Mouse (Mus musculus) 416B (cell line): Measurements from ENCODE around the gene Cfap157.
A peak's percentile ranks its signal among the peaks of the same experiment; 100 is the strongest.

Experiments
- DNase-seq: peaks from one replicate; pipeline ENCODE4 v3.0.0; 2011; ENCODE audit warnings: low read depth

The Cfap157 gene

GRCm38 (mm10) chr2:32749082-32749481 lies 35.1 kb downstream of the Cfap157 start:
- no peak for DNase-seq

DNA sequence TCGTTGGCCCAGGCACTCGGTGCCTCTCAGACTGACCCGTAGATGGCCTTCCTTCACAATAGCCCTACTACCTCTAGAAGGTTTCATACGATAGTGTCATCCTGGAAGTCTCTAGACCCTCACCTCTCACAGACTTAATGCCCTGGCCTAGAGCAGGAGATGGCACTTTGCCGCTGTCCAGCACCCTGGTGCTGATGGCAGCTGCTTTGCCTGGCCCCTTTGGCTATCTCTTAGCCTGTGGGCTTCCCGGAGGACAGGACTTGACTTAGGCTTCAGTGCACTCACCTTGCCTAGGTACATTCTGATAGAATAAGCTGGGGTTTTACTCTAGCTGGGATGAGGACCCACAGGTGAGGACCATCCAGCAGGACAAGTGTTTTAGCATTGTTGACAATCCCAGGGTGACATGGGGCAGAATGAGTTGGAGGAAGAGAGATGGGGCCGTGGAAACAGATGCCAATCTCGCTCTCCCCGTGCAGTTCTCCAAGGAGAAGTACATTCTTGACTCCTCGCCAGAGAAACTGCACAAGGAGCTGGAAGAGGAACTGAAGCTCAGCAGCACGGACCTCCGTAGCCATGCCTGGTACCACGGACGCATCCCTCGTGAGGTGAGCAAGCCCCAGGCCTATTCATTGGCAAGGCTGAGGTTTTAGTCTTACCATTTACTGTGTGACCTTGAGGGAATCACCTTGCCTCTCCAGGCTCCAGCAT lies 39.8 kb downstream of the Cfap157 start:
- DNase-seq = no peak

GRCm38 (mm10) chr2:32742173-32742531 lies 42.1 kb downstream of the Cfap157 start:
- DNase-seq = no peak

DNA sequence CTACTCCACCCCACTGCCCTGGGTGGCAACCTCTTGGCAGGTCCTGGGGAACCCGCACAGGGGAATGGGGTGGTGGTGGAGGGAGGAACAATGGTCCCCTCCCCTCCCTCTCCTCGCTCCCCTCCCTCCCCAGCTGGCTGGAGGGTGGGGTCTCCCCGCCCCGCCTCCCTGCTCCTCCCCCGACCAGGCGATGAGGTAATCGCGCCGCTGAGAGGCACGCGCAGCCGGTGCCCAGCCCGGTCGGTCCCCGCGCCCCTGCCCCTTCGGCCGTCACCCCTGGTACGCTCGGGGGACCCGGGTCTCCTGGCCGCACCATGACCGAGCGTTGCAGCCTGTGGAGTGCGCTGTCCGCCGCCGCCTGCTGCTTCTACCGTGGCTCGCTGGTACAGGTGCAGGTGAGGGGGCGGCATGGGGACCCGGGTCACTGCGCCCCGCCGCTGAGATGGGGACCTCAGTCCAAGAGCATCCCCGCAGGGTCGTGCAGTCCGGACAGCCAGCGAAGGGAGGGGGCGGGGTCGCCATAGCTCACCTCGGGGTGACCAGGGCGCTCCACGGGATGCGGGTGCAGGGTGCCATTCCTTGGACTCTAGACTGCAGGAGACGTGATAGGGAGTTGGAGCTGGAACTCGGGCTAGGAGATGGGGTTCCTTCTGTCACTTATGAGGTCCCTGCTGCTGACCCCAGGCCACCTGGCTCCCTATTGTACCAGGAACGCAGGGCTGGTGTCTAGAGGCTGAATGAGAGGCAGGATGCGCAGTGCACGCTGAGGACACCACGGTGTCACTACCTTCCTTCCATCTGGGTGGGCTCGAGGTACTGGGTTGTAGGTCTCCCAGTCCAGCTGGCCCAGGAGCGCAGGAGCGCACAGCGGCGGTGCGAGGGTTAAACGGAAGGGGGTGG lies 42.7 kb downstream of the Cfap157 start:
- DNase-seq = no peak

DNA sequence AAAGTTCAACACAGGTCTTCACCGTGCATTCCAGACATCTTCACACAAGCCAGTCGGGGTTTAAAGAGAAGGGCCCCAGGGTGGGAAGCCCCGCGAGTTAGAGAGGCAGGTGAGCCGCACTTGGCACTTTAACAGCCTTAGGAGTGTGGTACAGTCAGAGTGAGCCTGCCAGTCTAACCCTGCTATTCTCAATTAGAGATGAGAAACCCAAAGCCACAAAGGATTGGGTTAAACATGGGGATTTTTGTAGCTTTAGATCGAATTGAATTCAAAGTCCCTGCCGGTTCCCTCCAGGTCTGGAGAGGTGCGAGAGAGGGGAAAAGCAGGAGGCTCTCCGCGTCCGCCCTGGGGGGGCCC lies 43.3 kb downstream of the Cfap157 start, which contains the start of gene 6330409D20Rik:
TSS of gene 6330409D20Rik (minus strand) at position 101 of the 357 bp plus-strand sequence.
- DNase-seq = no peak

- DNase-seq = no peak
Observed at GRCm38 (mm10) chr2:32739311-32739710, 44.9 kb downstream of the Cfap157 start.

- DNase-seq = peak; percentile 24
Observed at GRCm38 (mm10) chr2:32737008-32737407, 47.2 kb downstream of the Cfap157 start.

DNA sequence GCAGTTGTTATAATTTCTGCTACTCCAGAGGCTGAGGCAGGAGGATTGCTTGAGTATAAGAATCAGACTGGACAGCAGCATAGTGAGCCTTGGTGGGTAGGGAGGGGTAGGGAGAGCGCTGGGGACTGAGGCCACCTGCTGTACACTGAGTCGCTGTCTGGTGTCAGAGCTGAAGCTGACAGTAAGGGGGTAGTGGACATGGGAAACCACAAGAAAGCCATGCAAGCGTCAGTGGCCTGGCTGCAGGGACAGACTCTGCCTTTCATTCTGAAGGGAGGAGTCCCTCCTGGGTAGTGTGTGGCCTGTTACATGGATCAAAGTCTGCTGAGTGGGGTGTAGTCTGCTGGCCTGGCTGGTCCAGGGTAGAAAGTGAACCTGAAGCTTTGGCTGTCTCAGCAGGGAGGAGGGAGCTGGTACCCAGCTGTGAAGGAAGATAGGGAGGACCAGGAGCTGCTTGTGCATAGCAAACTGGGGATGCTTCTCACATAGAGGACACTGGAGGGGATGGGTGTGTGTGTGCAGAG lies 47.9 kb downstream of the Cfap157 start:
- peak; percentile 66 for DNase-seq

- DNase-seq = no peak
Observed at GRCm38 (mm10) chr2:32734933-32735332, 49.3 kb downstream of the Cfap157 start.

GRCm38 (mm10) chr2:32734480-32734879 lies 49.7 kb downstream of the Cfap157 start:
- no peak for DNase-seq

GRCm38 (mm10) chr2:32732695-32733094 lies 51.5 kb downstream of the Cfap157 start:
- DNase-seq = no peak

DNA sequence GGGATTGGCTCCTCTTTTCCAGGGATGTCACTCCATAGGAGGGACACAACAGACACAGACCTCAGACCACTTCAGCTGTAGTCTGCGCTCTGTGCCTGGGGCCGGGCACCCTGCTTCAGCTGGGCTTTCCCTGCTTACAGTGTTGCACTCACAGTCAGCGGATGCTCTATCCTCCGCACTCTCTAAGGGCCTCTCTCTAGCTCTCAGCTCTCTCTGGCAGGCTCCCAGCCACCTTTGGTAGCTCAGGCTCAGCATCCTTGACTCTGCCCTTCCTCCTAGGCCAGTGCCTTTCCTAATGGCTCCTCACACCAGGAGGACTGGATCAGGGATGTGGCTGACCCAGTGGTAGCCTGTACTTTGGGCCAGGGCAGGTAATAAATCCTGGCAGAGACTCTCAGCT lies 52.3 kb downstream of the Cfap157 start:
- no peak for DNase-seq

- DNase-seq = no peak
Observed at GRCm38 (mm10) chr2:32730854-32731253, 53.4 kb downstream of the Cfap157 start.

- no peak for DNase-seq
Observed at GRCm38 (mm10) chr2:32729547-32729946, 54.7 kb downstream of the Cfap157 start.

DNA sequence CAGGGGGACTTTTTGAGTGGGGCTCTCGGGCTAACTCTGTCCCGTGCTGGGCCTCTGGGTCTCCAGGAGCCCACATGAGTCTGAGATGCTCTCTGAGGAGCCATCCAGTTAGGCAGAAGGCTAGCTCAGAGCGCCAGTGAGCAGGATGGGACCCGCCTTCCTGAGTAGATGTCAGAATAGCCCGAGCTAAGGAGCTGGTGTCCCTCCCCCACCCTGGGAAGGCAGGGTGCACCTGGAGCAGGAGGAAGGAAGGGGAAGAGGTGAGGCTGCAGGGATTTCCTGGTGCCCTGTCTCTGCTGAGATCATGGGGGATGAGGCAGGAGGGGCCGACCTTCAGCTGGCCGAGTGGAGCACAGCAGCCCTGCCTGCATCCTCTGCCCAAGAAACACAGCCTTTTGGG lies 55.8 kb downstream of the Cfap157 start:
- peak; percentile 46 for DNase-seq

- DNase-seq = peak; percentile 99
Observed at GRCm38 (mm10) chr2:32727435-32727834, 56.8 kb downstream of the Cfap157 start.
